Mouse (Mus musculus): ENCODE data around the gene Fmnl1.

DNA sequence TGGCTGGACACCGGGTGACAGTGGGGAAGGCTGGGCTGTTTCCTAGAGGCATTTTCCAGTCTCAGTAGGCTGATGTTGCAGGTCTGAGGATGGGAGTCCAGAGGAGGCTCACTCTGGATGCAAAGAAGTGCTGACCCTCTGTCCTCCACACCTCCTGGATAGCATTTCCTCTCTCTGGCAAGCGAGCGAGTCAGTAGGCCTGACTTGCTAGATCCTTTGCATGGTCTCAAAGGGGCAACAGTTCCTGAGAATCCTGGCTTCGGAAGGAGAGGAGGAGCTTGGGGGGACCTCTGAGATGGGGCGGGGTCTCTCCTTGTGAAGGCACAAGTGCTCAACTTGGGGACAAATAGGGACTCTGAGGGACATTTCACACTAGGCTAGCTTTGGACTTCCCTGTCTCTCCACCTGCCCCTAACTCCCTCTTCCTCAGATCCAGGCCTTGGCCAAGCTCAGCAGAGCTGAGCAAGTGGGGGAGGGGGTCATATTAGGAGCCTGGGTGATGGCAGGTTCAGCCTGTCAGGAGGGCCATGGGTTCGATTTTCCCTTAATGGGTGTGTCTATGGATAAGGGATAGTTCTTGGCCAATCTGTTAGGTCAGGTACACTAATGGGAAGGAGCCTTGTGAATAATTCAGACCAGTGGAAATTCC, 1.6 kb downstream of the Fmnl1 start:
- TF ChIP-seq CTCF (IDR thresholded peaks at IDR 0.05; ENCODE audit: insufficient read depth, low read length) (no peak), POLR2A (IDR thresholded peaks at IDR 0.05; ENCODE audit: borderline replicate concordance, extremely low read depth, low read depth, low read length) (no peak)
